Mouse (Mus musculus): Measurements from ENCODE around the gene Lbx2.

Gene Lbx2

GRCm38 (mm10) chr6:83071220-83071619 lies 14.9 kb upstream of the Lbx2 start:
- DNase-seq = peak; percentile 47

- no peak for DNase-seq
These were observed 11.2 kb upstream of the Lbx2 start for GRCm38 (mm10) chr6:83074979-83075378.

- peak; percentile 72 for DNase-seq
These were observed 8.4 kb upstream of the Lbx2 start, which contains the start of gene Pcgf1 for GRCm38 (mm10) chr6:83077630-83078323. Gene Pcgf1 (plus strand): TSS chr6:83077869.

GRCm38 (mm10) chr6:83078324-83078858 lies 7.8 kb upstream of the Lbx2 start:
- DNase-seq = peak; percentile 98

GRCm38 (mm10) chr6:83080210-83080609 lies 6.0 kb upstream of the Lbx2 start:
- DNase-seq = no peak

- no peak for DNase-seq
These were observed 2.7 kb upstream of the Lbx2 start for GRCm38 (mm10) chr6:83083497-83083896.

- DNase-seq = no peak
These were observed 1.7 kb upstream of the Lbx2 start for GRCm38 (mm10) chr6:83084477-83084876.

GRCm38 (mm10) chr6:83087205-83087925 lies 1.2 kb downstream of the Lbx2 start:
- DNase-seq = no peak

GRCm38 (mm10) chr6:83087926-83088260 lies 1.7 kb downstream of the Lbx2 start:
- no peak for DNase-seq

- no peak for DNase-seq
These were observed 6.4 kb downstream of the Lbx2 start for GRCm38 (mm10) chr6:83092416-83093127.

- DNase-seq = no peak
These were observed 9.8 kb downstream of the Lbx2 start for GRCm38 (mm10) chr6:83095968-83096367.

- DNase-seq = no peak
These were observed 12.2 kb downstream of the Lbx2 start for GRCm38 (mm10) chr6:83098411-83098810.

- DNase-seq = peak; percentile 92
These were observed 15.1 kb downstream of the Lbx2 start, which contains the start of the genes Ccdc142 and Gm42688 for GRCm38 (mm10) chr6:83101316-83101687. Gene Ccdc142 (plus strand): TSS chr6:83101601. Gene Gm42688 (plus strand): TSS chr6:83101617.

- peak; percentile 63 for DNase-seq
These were observed 15.8 kb downstream of the Lbx2 start for GRCm38 (mm10) chr6:83101688-83102556.

GRCm38 (mm10) chr6:83103130-83103650 lies 17.0 kb downstream of the Lbx2 start:
- DNase-seq = peak; percentile 42

- no peak for DNase-seq
These were observed 18.0 kb downstream of the Lbx2 start for GRCm38 (mm10) chr6:83104158-83104557.

- DNase-seq = peak; percentile 73
These were observed 21.6 kb downstream of the Lbx2 start for GRCm38 (mm10) chr6:83107566-83108400.

- DNase-seq = peak; percentile 84
These were observed 22.8 kb downstream of the Lbx2 start, which contains the start of gene Mrpl53 for GRCm38 (mm10) chr6:83108762-83109668. Gene Mrpl53 (plus strand): TSS chr6:83109040.

GRCm38 (mm10) chr6:83111510-83112136 lies 25.5 kb downstream of the Lbx2 start:
- no peak for DNase-seq
